Mouse (Mus musculus) embryonic fibroblast, embryonic 13.5 days (primary cell): ENCODE results near the gene Pheta2. TPM values are rescaled to one million over a fixed set of nuclear protein-coding genes. Genes with fewer than 3 reads are reported as not detected.
A peak's percentile ranks its signal among the peaks of the same experiment; 100 is the strongest.

ENCODE experiments used
- H3K27ac ChIP-seq: 2 replicates; pipeline ENCODE4 v1.5.1; 2012; ENCODE audit warnings: low read length, control low read depth, inconsistent platforms; ENCODE audit not compliant: insufficient read depth
- H3K4me1 ChIP-seq: 2 replicates; pipeline ENCODE4 v1.6.1; 2011; ENCODE audit warnings: low read length; ENCODE audit not compliant: control insufficient read depth, insufficient read depth
- H3K4me3 ChIP-seq: 2 replicates; pipeline ENCODE4 v1.5.1; 2011; ENCODE audit warnings: mild to moderate bottlenecking, control low read depth, low read length; ENCODE audit not compliant: insufficient read depth
- CTCF ChIP-seq: IDR thresholded peaks from 2 replicates; pipeline ENCODE4 v1.5.1; 2011; ENCODE audit warnings: mild to moderate bottlenecking, control low read depth, low read length, moderate library complexity, borderline replicate concordance; ENCODE audit not compliant: insufficient read depth
- POLR2A ChIP-seq: IDR thresholded peaks from 2 replicates; pipeline ENCODE4 v1.6.1; 2011; ENCODE audit warnings: low read depth, mild to moderate bottlenecking, control low read depth, low read length, moderate library complexity
- polyA plus RNA-seq: library from polyadenylated mRNA; stranded (reverse); fragments of >200 nt; gene quantifications from 2 replicates; pipeline ENCODE4 v1.2.4, GENCODE M21; 2011; ENCODE audit warnings: low read depth; ENCODE audit not compliant: missing spikeins, insufficient read length

Gene Pheta2
- polyA plus RNA-seq, 1 experiment = 8.1 TPM

DNA sequence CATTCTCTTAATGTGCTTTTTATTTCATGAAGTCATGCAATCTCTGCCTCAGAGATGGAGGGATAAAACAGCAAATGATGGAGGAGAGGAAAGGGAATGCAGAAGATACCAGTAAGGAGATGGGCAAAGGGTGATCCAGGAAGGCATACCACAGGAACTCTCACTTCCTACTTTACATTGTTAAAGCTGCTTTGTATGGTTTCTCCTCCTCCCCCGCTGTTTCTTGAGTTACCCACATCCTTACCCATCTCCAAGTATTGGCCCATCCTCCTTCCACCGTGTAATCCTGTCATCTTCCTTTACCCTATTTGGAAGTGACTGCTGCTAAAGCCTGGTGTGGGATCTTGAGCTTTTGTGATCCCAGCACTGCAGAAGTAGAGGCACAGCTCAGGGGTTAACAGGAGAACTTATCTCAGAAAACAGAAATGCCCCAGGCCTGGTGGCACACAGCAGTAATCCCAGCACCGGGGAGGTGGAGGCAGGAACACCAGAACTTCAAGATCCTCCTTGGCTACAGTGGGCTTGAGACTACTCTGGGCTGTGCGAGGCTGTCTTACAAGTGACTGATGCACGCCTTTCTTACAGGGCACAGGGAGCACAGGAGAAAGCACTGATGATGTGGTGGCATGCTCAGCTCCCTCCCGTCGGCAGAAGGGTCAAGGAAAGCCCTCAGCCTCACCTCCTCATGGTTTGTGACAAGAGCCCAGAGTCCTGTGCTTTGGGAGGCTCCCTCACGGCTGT, 9.7 kb downstream of the Pheta2 start:
- Histone ChIP-seq H3K4me3 (no peak overlapping the region), H3K27ac (no peak overlapping the region), H3K4me1 (0 out of 2 replicates have a peak, but pooled peaks cover 2% of the 10 kb centered on the region)
- no peak for TF ChIP-seq CTCF
- TF ChIP-seq POLR2A = no peak

- Histone ChIP-seq H3K4me1 (0 out of 2 replicates have a peak, but pooled peaks cover 2% of the 10 kb centered on the region), H3K27ac (no peak overlapping the region), H3K4me3 (no peak overlapping the region)
- TF ChIP-seq POLR2A (no peak), CTCF (no peak)
Observed at GRCm38 (mm10) chr15:82348999-82349341, 10.2 kb downstream of the Pheta2 start.

DNA sequence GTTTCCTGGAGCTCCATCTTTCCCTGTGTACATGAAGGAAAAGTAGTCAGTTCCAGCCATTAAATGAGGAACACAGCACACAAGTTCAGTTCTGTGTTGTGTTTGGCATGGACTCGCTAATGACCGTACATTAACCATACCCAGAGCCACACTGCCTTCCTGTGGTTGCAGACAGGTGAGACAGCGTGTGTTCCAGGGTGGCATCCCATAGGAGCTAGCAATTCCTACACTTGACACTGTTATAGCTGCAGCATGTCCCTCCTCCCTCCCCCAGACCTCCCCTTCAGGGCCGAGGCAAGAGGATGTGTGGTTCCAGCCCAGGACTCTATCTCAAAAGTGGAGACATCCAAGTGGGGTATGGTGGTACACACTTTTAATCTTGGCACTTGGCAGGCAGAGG, 11.6 kb downstream of the Pheta2 start:
- no peak overlapping the region for H3K4me3 ChIP-seq
- TF ChIP-seq POLR2A = no peak
- TF ChIP-seq CTCF = no peak

GRCm38 (mm10) chr15:82351480-82351879, 12.7 kb downstream of the Pheta2 start:
- no peak overlapping the region for H3K27ac ChIP-seq
- H3K4me3 ChIP-seq = no peak overlapping the region
- 0 out of 2 replicates have a peak, but pooled peaks cover 2% of the 10 kb centered on the region for H3K4me1 ChIP-seq
- TF ChIP-seq CTCF (no peak), POLR2A (no peak)

More for the DNA sequence above, 11.6 kb downstream of the Pheta2 start:
- Histone ChIP-seq H3K27ac (no peak overlapping the region), H3K4me1 (0 out of 2 replicates have a peak, but pooled peaks cover 2% of the 10 kb centered on the region)

DNA sequence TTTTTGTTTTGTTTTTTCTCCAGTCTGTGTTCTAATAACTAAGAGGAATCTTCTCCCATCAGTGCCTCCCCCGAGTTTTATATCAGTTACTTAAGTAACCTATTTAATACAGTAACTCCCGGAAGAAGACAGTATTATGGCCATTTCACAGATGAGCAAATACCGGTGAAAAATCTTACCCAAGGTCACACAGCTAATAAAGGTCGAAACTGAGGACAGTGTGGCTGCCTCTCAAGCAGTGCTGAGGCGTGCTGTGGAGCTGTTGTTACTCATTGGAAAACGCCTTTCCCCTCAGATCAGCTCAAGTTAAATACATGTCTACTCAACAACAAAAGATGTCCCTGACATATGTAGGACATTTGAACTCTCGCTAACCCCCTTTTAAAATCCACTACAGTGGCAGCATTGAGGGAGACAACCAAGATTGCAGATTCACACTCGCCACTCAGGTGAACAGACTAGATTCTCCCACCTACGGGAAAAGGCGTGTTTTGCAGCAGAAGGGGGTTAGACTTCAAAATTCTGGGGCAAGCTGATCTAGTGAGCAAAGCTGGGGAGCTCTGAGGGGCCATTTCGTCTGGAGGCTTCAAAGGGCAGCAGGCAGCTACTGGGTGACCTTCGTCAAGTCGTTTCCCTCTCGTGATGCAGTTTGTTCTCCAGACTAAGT, 14.5 kb downstream of the Pheta2 start:
- no peaks in the 10 kb centered on the region for H3K4me1 ChIP-seq

DNA sequence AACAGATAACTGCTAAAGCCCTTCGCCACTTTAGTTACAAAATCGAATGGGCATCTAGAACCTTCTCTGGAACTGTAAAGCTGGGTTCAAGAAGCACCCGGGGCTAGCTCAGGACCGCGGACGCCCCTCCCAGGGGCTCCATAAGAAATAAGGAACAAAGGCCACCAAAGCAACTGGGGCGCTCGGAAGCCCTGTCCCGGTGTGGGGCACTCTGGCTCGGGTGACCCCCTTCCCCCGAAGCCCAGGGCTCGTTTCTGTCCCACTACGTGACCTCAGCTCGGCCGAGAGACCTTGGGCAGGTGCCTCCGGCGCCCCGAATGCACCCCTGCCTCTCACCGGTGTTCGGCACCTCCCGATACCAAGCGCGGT, 15.0 kb downstream of the Pheta2 start:
- TF ChIP-seq POLR2A (no peak), CTCF (no peak)
- Histone ChIP-seq H3K27ac (0 out of 2 replicates have a peak overlapping the region, but pooled peaks have one; percentile 2), H3K4me3 (peak overlapping the region; percentile 72), H3K4me1 (no peaks in the 10 kb centered on the region)

More for the DNA sequence above, 14.5 kb downstream of the Pheta2 start:
- peak overlapping the region; percentile 72 for H3K4me3 ChIP-seq
- H3K27ac ChIP-seq = no peak overlapping the region
- peak; percentile 21; the same call in 1 of the 2 replicates for TF ChIP-seq POLR2A
- TF ChIP-seq CTCF = no peak

GRCm38 (mm10) chr15:82354126-82354945, 15.6 kb downstream of the Pheta2 start, which contains the start of gene Ndufa6:
TSS of gene Ndufa6 (minus strand) at chr15:82354322.
- Histone ChIP-seq H3K4me3 (peak within 1 kb of the TSS; percentile 72), H3K27ac (peak within 1 kb of the TSS; percentile 77), H3K4me1 (no peaks in the 10 kb centered on the region)
- TF ChIP-seq CTCF = peak; percentile 93
- peak; percentile 99 for TF ChIP-seq POLR2A

DNA sequence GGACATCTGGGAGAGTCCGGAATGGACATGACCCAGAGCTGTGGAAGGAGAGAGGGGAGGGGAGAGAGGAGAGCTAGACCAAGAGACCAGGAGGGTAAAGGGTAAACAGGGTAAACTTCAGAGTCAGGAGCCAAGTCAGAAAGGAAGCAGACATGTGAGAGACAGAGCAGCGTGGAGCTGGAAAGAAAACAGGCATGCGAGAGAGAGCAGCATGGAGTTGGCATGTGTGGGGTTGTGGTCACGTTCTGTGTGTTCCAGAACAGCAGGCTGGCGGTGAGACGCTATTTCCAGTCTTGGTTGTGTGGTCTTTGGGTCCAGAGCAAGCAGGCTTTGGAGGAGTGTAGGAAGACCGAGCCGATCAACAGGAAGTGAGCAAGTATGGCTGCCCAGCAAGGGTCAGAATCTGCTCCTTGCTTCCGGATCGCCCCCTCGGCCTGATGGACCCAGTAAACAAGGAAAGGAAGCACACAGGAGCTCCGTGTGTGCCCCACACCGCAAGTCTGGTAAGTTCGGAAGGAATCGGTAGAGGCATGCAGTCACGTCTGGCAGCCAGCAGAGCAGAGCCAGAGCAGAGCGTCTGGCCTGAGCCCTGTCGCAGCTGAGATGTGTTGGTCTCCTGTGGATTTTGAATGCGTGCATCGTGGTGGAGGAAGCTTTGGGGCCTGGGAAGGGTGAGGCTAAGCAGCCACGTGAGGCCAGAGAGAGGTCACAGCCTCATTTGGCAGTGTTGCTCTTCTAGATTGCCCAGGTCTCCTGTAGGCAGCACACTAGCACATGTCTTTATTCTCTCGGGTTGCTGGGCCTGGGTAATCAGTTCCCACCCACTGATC, 19.9 kb downstream of the Pheta2 start:
- H3K27ac ChIP-seq = no peak overlapping the region
- H3K4me1 ChIP-seq = no peaks in the 10 kb centered on the region
- no peak for TF ChIP-seq POLR2A
- no peak for TF ChIP-seq CTCF
- H3K4me3 ChIP-seq = no peak overlapping the region
